Mouse (Mus musculus): ENCODE measurements around the gene Ucn2. TPM values are rescaled to one million over a fixed set of nuclear protein-coding genes. Genes with fewer than 3 reads are reported as not detected.

The Ucn2 gene
- polyA plus RNA-seq, 1 experiment: not detected

GRCm38 (mm10) chr9:108989802-108990461, 4.1 kb downstream of the Ucn2 start:
- Histone ChIP-seq H3K9ac (ENCODE audit: low read depth, poor library complexity, severe bottlenecking) (no peak overlapping the region), H3K9me3 (replicated peaks; ENCODE audit: control insufficient read depth, insufficient read depth, low read length, poor library complexity, severe bottlenecking) (no peaks in the 10 kb centered on the region), H3K27me3 (ENCODE audit: control insufficient read depth, insufficient read depth, low read length, poor library complexity, severe bottlenecking) (no peaks in the 10 kb centered on the region), H3K36me3 (ENCODE audit: control insufficient read depth, insufficient read depth, low read length, poor library complexity, severe bottlenecking) (no peaks in the 10 kb centered on the region), H3K4me3 (ENCODE audit: low read depth, low read length) (no peak overlapping the region), H3K4me1 (ENCODE audit: control insufficient read depth, insufficient read depth, low read length) (peaks cover 2% of the 10 kb centered on the region), H3K27ac (ENCODE audit: insufficient read depth, low read length) (no peak overlapping the region)
- no peak for TF ChIP-seq EP300 (IDR thresholded peaks at IDR 0.05; ENCODE audit: insufficient read depth, low read depth, low read length)
- no peak for TF ChIP-seq POLR2A (IDR thresholded peaks at IDR 0.05; ENCODE audit: insufficient read depth, low read length)
- TF ChIP-seq CTCF (IDR thresholded peaks at IDR 0.05; ENCODE audit: low read depth, low read length): no peak

GRCm38 (mm10) chr9:108990462-108990820, 4.6 kb downstream of the Ucn2 start:
- H3K4me3 ChIP-seq (ENCODE audit: low read depth, low read length): no peak overlapping the region

GRCm38 (mm10) chr9:108991428-108992084, 5.7 kb downstream of the Ucn2 start, which contains the start of gene Pfkfb4:
Pfkfb4 (plus strand) TSS chr9:108991778.
- H3K27ac ChIP-seq (ENCODE audit: insufficient read depth, low read length): peak within 1 kb of the TSS; percentile 68
- peak within 1 kb of the TSS; percentile 34 for H3K9ac ChIP-seq (ENCODE audit: low read depth, poor library complexity, severe bottlenecking)
- H3K4me1 ChIP-seq (ENCODE audit: control insufficient read depth, insufficient read depth, low read length): peaks cover 2% of the 10 kb centered on the region
- peak within 1 kb of the TSS; percentile 85 for H3K4me3 ChIP-seq (ENCODE audit: low read depth, low read length)
- H3K27me3 ChIP-seq (ENCODE audit: control insufficient read depth, insufficient read depth, low read length, poor library complexity, severe bottlenecking): no peaks in the 10 kb centered on the region
- H3K9me3 ChIP-seq (replicated peaks; ENCODE audit: control insufficient read depth, insufficient read depth, low read length, poor library complexity, severe bottlenecking): no peaks in the 10 kb centered on the region
- TF ChIP-seq POLR2A (IDR thresholded peaks at IDR 0.05; ENCODE audit: insufficient read depth, low read length) (peak; percentile 84), EP300 (IDR thresholded peaks at IDR 0.05; ENCODE audit: insufficient read depth, low read depth, low read length) (0 out of 2 replicates have a peak, but pooled peaks have one; percentile 4), CTCF (IDR thresholded peaks at IDR 0.05; ENCODE audit: low read depth, low read length) (no peak)
- H3K36me3 ChIP-seq (ENCODE audit: control insufficient read depth, insufficient read depth, low read length, poor library complexity, severe bottlenecking): no peaks in the 10 kb centered on the region

More at GRCm38 (mm10) chr9:108990462-108990820, 4.6 kb downstream of the Ucn2 start:
- H3K9ac ChIP-seq (ENCODE audit: low read depth, poor library complexity, severe bottlenecking): no peak overlapping the region
- no peaks in the 10 kb centered on the region for H3K27me3 ChIP-seq (ENCODE audit: control insufficient read depth, insufficient read depth, low read length, poor library complexity, severe bottlenecking)
- H3K4me1 ChIP-seq (ENCODE audit: control insufficient read depth, insufficient read depth, low read length): peaks cover 2% of the 10 kb centered on the region
- H3K27ac ChIP-seq (ENCODE audit: insufficient read depth, low read length): no peak overlapping the region
- H3K36me3 ChIP-seq (ENCODE audit: control insufficient read depth, insufficient read depth, low read length, poor library complexity, severe bottlenecking): no peaks in the 10 kb centered on the region
- no peaks in the 10 kb centered on the region for H3K9me3 ChIP-seq (replicated peaks; ENCODE audit: control insufficient read depth, insufficient read depth, low read length, poor library complexity, severe bottlenecking)
- TF ChIP-seq CTCF (IDR thresholded peaks at IDR 0.05; ENCODE audit: low read depth, low read length) (no peak), EP300 (IDR thresholded peaks at IDR 0.05; ENCODE audit: insufficient read depth, low read depth, low read length) (no peak)

- H3K4me1 ChIP-seq (ENCODE audit: control insufficient read depth, insufficient read depth, low read length): peaks cover 2% of the 10 kb centered on the region
- TF ChIP-seq POLR2A (IDR thresholded peaks at IDR 0.05; ENCODE audit: insufficient read depth, low read length): no peak
- TF ChIP-seq CTCF (IDR thresholded peaks at IDR 0.05; ENCODE audit: low read depth, low read length): no peak
- no peak for TF ChIP-seq EP300 (IDR thresholded peaks at IDR 0.05; ENCODE audit: insufficient read depth, low read depth, low read length)
- H3K27me3 ChIP-seq (ENCODE audit: control insufficient read depth, insufficient read depth, low read length, poor library complexity, severe bottlenecking): no peaks in the 10 kb centered on the region
- H3K4me3 ChIP-seq (ENCODE audit: low read depth, low read length): peak overlapping the region; percentile 85
- peak overlapping the region; percentile 34; the same call in 1 of the 2 replicates for H3K9ac ChIP-seq (ENCODE audit: low read depth, poor library complexity, severe bottlenecking)
- no peaks in the 10 kb centered on the region for H3K36me3 ChIP-seq (ENCODE audit: control insufficient read depth, insufficient read depth, low read length, poor library complexity, severe bottlenecking)
- H3K9me3 ChIP-seq (replicated peaks; ENCODE audit: control insufficient read depth, insufficient read depth, low read length, poor library complexity, severe bottlenecking): no peaks in the 10 kb centered on the region
- no peak overlapping the region for H3K27ac ChIP-seq (ENCODE audit: insufficient read depth, low read length)
Observed at GRCm38 (mm10) chr9:108992085-108992469, 6.3 kb downstream of the Ucn2 start.

- H3K9ac ChIP-seq (ENCODE audit: low read depth, poor library complexity, severe bottlenecking): no peak overlapping the region
- H3K36me3 ChIP-seq (ENCODE audit: control insufficient read depth, insufficient read depth, low read length, poor library complexity, severe bottlenecking): no peaks in the 10 kb centered on the region
- no peaks in the 10 kb centered on the region for H3K27me3 ChIP-seq (ENCODE audit: control insufficient read depth, insufficient read depth, low read length, poor library complexity, severe bottlenecking)
- H3K4me3 ChIP-seq (ENCODE audit: low read depth, low read length): no peak overlapping the region
- H3K4me1 ChIP-seq (ENCODE audit: control insufficient read depth, insufficient read depth, low read length): peaks cover under 1% of the 10 kb centered on the region
- no peaks in the 10 kb centered on the region for H3K9me3 ChIP-seq (replicated peaks; ENCODE audit: control insufficient read depth, insufficient read depth, low read length, poor library complexity, severe bottlenecking)
- H3K27ac ChIP-seq (ENCODE audit: insufficient read depth, low read length): no peak overlapping the region
- TF ChIP-seq CTCF (IDR thresholded peaks at IDR 0.05; ENCODE audit: low read depth, low read length) (no peak), EP300 (IDR thresholded peaks at IDR 0.05; ENCODE audit: insufficient read depth, low read depth, low read length) (no peak), POLR2A (IDR thresholded peaks at IDR 0.05; ENCODE audit: insufficient read depth, low read length) (no peak)
Observed at GRCm38 (mm10) chr9:108992620-108993361, 7.0 kb downstream of the Ucn2 start.

Measured in ES-Bruce4 (cell line).